Mouse (Mus musculus): Measurements from ENCODE around the gene Nemp1. TPM values are rescaled to one million over a fixed set of nuclear protein-coding genes. Genes with fewer than 3 reads are reported as not detected.

The Nemp1 gene
- polyA plus RNA-seq (2012; rRNA removed): 14.2 and 15.0 TPM in 2 replicates

DNA sequence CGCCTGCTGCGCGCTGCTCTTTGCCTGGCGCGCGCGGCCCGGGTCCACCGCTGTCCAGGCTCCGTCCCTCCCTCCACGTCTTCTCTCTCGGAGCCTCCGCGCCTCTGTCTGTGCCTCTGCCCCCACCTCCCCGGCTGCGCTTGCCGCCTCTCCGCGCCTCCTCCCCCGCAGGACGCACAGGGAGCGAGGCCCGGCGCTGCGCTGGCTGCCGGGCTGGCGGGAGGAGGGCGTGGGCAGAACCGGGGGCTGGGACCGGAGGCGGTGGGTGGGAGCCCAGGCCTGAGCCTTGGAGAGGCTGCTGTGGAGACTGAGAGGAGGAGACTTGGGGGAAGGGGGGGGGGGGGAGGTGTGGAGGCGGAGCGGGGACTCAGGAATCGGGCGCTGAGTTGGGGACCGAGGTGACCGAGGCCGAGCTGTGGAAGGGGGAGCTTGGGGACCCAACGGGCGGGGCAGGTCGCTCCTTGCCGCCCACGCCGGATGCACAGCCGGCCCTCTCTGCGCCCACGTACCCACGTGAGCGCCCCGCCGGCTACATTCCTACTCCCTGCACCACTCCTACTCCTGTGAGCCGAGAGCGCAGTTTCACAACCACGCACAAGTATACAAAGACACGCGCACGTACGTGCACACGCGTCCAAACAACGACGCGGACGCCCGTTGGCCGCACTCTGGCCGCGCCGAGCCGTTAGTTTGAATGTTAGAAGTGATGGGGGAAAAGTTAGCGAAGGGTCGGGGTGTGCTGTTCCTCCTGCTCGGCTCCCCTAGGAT is at the start of gene Nemp1:
TSS of gene Nemp1 (plus strand) at position 401 of the 768 bp plus-strand sequence.
- under 1% methylated on average over 71 of the region's 73 CpGs for WGBS
- H3K27ac ChIP-seq (ENCODE audit: control insufficient read depth, insufficient read depth, low read length): peak within 1 kb of the TSS; percentile 80
- no peaks in the 10 kb centered on the region for H3K36me3 ChIP-seq (ENCODE audit: control insufficient read depth, insufficient read depth, low read length)
- peaks cover 65% of the 10 kb centered on the region for H3K4me1 ChIP-seq (replicated peaks; ENCODE audit: control insufficient read depth, insufficient read depth, low read length)
- H3K27me3 ChIP-seq (ENCODE audit: control insufficient read depth, insufficient read depth, low read length): no peaks in the 10 kb centered on the region
- DNase-seq: peak; percentile 73
- TF ChIP-seq POLR2A (IDR thresholded peaks at IDR 0.05; ENCODE audit: control insufficient read depth, extremely low read depth, insufficient read depth, low read length, poor library complexity) (no peak), CTCF (IDR thresholded peaks at IDR 0.05; ENCODE audit: borderline replicate concordance, control insufficient read depth, extremely low read depth, insufficient read depth, low read length, poor library complexity) (no peak)
- peak within 1 kb of the TSS; percentile 61 for H3K4me3 ChIP-seq (ENCODE audit: control insufficient read depth, insufficient read depth, low read length)

DNA sequence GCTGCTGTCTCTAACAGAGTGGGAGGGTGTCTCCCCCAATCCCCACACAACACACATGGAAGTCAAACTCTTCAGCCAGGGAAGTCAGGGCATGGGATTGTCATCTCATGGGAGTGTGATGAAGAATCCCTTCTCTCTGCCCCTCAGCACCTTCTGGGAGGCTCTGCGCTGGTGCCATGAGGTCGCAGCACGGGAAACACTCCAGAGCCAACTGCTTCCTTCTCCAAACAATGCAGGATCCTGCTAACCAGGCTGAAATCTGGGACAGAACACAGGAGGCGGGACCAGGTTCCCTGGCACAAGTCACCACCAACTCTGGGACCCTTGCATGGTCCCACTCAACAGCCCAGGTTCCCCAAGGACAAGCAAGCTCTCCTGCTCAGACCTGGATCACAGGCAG is 49.4 kb upstream of the Nemp1 start:
- Histone ChIP-seq H3K27ac (ENCODE audit: control insufficient read depth, insufficient read depth, low read length) (no peak overlapping the region), H3K27me3 (ENCODE audit: control insufficient read depth, insufficient read depth, low read length) (no peaks in the 10 kb centered on the region), H3K4me1 (replicated peaks; ENCODE audit: control insufficient read depth, insufficient read depth, low read length) (peaks cover 27% of the 10 kb centered on the region), H3K4me3 (ENCODE audit: control insufficient read depth, insufficient read depth, low read length) (no peak overlapping the region), H3K36me3 (ENCODE audit: control insufficient read depth, insufficient read depth, low read length) (no peaks in the 10 kb centered on the region)
- WGBS: 91% methylated on average over 4 of the region's 4 CpGs
- DNase-seq: no peak
- TF ChIP-seq CTCF (IDR thresholded peaks at IDR 0.05; ENCODE audit: borderline replicate concordance, control insufficient read depth, extremely low read depth, insufficient read depth, low read length, poor library complexity) (no peak), POLR2A (IDR thresholded peaks at IDR 0.05; ENCODE audit: control insufficient read depth, extremely low read depth, insufficient read depth, low read length, poor library complexity) (no peak)

DNA sequence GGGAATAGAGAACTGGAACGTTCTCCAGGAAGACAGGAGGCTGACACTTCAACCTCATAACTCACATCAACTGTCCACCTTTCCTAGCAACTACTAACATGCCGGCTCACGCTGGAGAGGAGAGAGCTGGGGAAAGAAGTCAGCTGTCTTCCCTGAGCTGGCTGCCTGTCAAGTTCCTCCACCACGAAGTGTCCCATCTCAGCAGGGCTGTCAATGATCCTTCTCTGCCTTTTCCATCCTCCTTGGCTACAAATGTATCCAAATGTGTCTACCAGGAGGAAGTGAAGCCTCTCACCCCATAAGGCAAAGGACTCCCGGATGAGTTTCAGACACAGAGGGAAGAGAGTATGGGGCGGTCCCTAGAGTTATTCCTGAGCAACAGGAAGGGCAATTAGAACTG is 48.5 kb upstream of the Nemp1 start:
- no peak overlapping the region for H3K4me3 ChIP-seq (ENCODE audit: control insufficient read depth, insufficient read depth, low read length)
- TF ChIP-seq POLR2A (IDR thresholded peaks at IDR 0.05; ENCODE audit: control insufficient read depth, extremely low read depth, insufficient read depth, low read length, poor library complexity): no peak
- TF ChIP-seq CTCF (IDR thresholded peaks at IDR 0.05; ENCODE audit: borderline replicate concordance, control insufficient read depth, extremely low read depth, insufficient read depth, low read length, poor library complexity): no peak
- no peak overlapping the region for H3K27ac ChIP-seq (ENCODE audit: control insufficient read depth, insufficient read depth, low read length)
- WGBS: 64% methylated on average over 6 of the region's 6 CpGs
- no peaks in the 10 kb centered on the region for H3K27me3 ChIP-seq (ENCODE audit: control insufficient read depth, insufficient read depth, low read length)
- H3K4me1 ChIP-seq (replicated peaks; ENCODE audit: control insufficient read depth, insufficient read depth, low read length): peaks cover 27% of the 10 kb centered on the region
- no peak for DNase-seq
- H3K36me3 ChIP-seq (ENCODE audit: control insufficient read depth, insufficient read depth, low read length): no peaks in the 10 kb centered on the region

DNA sequence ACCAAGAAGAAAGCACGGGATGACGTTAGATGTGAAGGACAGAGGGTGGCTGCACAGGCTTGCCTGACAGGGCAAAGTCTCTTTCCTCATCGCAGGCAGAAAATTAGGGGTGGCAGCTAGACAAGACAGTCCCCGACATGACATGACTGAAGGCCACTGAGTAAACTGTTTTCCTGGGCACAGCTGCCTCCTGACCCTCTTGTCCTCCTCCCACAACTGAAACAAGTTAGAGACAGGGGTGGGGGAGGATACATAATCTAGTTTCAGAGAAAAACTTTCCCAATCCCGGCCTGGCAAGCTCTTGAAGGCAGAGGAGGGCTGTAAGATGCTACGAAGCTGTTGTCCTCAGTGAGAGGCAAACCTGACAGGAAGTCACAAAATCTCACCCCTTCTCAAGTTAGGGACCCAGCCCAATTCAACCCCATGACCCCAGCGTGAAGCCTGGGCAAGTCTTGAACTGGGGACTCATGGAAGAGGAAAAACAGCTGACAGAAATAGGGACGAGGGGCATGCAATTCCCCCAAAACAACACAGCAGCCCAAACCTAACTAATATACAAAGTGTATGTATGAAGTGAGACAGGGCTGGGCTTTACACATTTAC is 47.5 kb upstream of the Nemp1 start:
- no peak for DNase-seq
- no peak overlapping the region for H3K4me3 ChIP-seq (ENCODE audit: control insufficient read depth, insufficient read depth, low read length)
- no peak overlapping the region for H3K27ac ChIP-seq (ENCODE audit: control insufficient read depth, insufficient read depth, low read length)
- H3K36me3 ChIP-seq (ENCODE audit: control insufficient read depth, insufficient read depth, low read length): no peaks in the 10 kb centered on the region
- TF ChIP-seq CTCF (IDR thresholded peaks at IDR 0.05; ENCODE audit: borderline replicate concordance, control insufficient read depth, extremely low read depth, insufficient read depth, low read length, poor library complexity) (no peak), POLR2A (IDR thresholded peaks at IDR 0.05; ENCODE audit: control insufficient read depth, extremely low read depth, insufficient read depth, low read length, poor library complexity) (no peak)
- H3K27me3 ChIP-seq (ENCODE audit: control insufficient read depth, insufficient read depth, low read length): no peaks in the 10 kb centered on the region
- WGBS: 73% methylated on average over 8 of the region's 8 CpGs
- peaks cover 23% of the 10 kb centered on the region for H3K4me1 ChIP-seq (replicated peaks; ENCODE audit: control insufficient read depth, insufficient read depth, low read length)

DNA sequence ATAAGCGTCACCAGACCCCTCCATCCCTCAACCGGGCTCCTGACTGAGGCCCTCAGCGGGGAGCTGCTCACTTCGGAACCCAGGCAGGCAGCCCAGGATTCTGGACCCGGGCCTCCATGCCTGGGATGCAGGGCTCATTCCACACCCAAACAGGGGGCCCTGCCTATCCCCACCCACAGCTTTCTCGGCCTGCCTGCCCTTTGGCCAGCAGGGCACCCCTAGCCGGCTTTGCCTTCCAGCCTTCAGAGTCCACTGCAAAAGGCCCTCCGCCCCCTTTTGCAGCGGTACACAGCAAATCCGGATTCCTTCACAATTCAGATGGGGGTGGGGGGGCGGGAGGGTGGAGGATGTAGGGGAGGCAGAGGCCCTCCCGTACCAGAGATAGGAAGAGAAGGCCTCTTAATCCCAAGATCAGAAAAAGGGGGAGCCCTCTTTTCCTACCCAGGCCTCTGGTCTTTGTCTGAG is 46.7 kb upstream of the Nemp1 start:
- Histone ChIP-seq H3K27ac (ENCODE audit: control insufficient read depth, insufficient read depth, low read length) (no peak overlapping the region), H3K27me3 (ENCODE audit: control insufficient read depth, insufficient read depth, low read length) (no peaks in the 10 kb centered on the region), H3K36me3 (ENCODE audit: control insufficient read depth, insufficient read depth, low read length) (no peaks in the 10 kb centered on the region), H3K4me1 (replicated peaks; ENCODE audit: control insufficient read depth, insufficient read depth, low read length) (peaks cover 16% of the 10 kb centered on the region), H3K4me3 (ENCODE audit: control insufficient read depth, insufficient read depth, low read length) (no peak overlapping the region)
- TF ChIP-seq CTCF (IDR thresholded peaks at IDR 0.05; ENCODE audit: borderline replicate concordance, control insufficient read depth, extremely low read depth, insufficient read depth, low read length, poor library complexity) (no peak), POLR2A (IDR thresholded peaks at IDR 0.05; ENCODE audit: control insufficient read depth, extremely low read depth, insufficient read depth, low read length, poor library complexity) (no peak)
- no peak for DNase-seq
- WGBS: 82% methylated on average over 12 of the region's 12 CpGs

DNA sequence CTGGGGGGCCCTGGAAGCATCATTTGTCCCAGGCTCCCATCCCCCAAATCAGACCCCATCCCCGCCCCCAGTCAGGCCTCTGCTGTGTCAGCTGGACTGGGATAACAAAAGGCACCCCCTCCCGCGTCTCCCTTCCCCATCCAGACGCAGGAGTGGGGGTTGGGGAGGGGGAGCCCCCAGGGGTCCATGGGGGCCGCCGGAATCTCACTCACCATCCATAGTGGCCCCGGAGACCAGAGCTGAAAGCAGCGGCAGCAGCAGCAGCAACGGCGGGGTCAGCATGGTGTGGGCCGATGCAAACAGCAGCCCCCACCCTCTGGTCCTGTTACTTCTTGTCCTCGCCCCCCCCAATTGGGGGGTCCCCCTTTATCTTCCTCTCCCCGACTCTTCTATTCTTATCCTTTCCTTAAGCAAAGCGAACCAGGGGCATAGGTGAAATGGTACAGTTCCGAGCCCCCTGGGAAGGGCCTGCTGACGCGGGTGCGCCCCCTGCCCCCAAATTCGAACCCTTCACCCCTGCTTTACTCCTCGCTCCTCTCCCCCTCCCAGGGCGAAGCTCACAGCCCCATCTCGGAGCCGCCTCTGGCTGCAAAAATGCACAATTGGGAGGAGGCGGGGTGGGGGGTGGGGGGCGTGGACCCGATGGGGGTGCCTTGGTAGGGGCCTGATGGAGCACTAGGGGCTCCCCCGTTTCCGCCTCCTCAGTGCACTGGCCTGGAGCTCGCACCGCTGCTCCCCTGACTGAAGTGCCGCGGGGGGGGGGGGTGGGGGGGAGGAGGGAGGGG is 46.1 kb upstream of the Nemp1 start, which contains the start of gene Lrp1:
TSS of gene Lrp1 (minus strand) at position 743 of the 785 bp plus-strand sequence.
- Histone ChIP-seq H3K4me1 (replicated peaks; ENCODE audit: control insufficient read depth, insufficient read depth, low read length) (peaks cover 12% of the 10 kb centered on the region), H3K36me3 (ENCODE audit: control insufficient read depth, insufficient read depth, low read length) (no peaks in the 10 kb centered on the region), H3K27me3 (ENCODE audit: control insufficient read depth, insufficient read depth, low read length) (no peaks in the 10 kb centered on the region), H3K4me3 (ENCODE audit: control insufficient read depth, insufficient read depth, low read length) (peak within 1 kb of the TSS; percentile 48), H3K27ac (ENCODE audit: control insufficient read depth, insufficient read depth, low read length) (no peak within 1 kb of the TSS)
- DNase-seq: peak; percentile 27
- no peak for TF ChIP-seq CTCF (IDR thresholded peaks at IDR 0.05; ENCODE audit: borderline replicate concordance, control insufficient read depth, extremely low read depth, insufficient read depth, low read length, poor library complexity)
- no peak for TF ChIP-seq POLR2A (IDR thresholded peaks at IDR 0.05; ENCODE audit: control insufficient read depth, extremely low read depth, insufficient read depth, low read length, poor library complexity)
- 22% methylated on average over 30 of the region's 32 CpGs for WGBS

Data from thymus, adult 2 months (tissue).